Mouse (Mus musculus) hindbrain, embryonic 10.5 days (tissue): Measurements from ENCODE around the gene Pxk. TPM values are rescaled to one million over a fixed set of nuclear protein-coding genes. Genes with fewer than 3 reads are reported as not detected.
A peak's percentile ranks its signal among the peaks of the same experiment; 100 is the strongest.

Source experiments
- DNase-seq: peaks from one replicate; pipeline ENCODE4 v3.0.0-alpha.2; 2017; ENCODE audit warnings: low spot score
- H3K27ac ChIP-seq: fragments of 300-500 bp; sonication (generic); 2 replicates; pipeline ENCODE4 v1.5.1; 2016; ENCODE audit warnings: mild to moderate bottlenecking, moderate library complexity
- H3K27me3 ChIP-seq: fragments of 300-500 bp; sonication (generic); 2 replicates; pipeline ENCODE4 v1.6.1; 2016; ENCODE audit warnings: mild to moderate bottlenecking; ENCODE audit not compliant: poor library complexity, insufficient read depth, severe bottlenecking
- H3K36me3 ChIP-seq: fragments of 300-500 bp; sonication (generic); 2 replicates; pipeline ENCODE4 v1.6.1; 2016; ENCODE audit warnings: mild to moderate bottlenecking, moderate library complexity
- H3K4me1 ChIP-seq: fragments of 300-500 bp; sonication (generic); replicated peaks from 2 replicates; pipeline ENCODE4 v1.6.1; 2016; ENCODE audit warnings: mild to moderate bottlenecking
- H3K4me3 ChIP-seq: fragments of 300-500 bp; sonication (generic); 2 replicates; pipeline ENCODE4 v1.5.1; 2016; ENCODE audit warnings: mild to moderate bottlenecking, moderate library complexity
- H3K9me3 ChIP-seq: fragments of 300-500 bp; sonication (generic); 2 replicates; pipeline ENCODE4 v1.6.1; 2016; ENCODE audit warnings: mild to moderate bottlenecking, moderate library complexity
- WGBS: fragments of 180-500 bp; shearing (Covaris S2); methylation state at CpG from one replicate; pipeline ENCODE4 v1.1.7; 2016; 5-methylcytosine and 5-hydroxymethylcytosine counted together
- polyA plus RNA-seq: library from polyadenylated mRNA; unstranded; fragments of >200 nt; fragmentation: Nextera tagmentation; extraction: Ambion mirVana; gene quantifications from 2 replicates; pipeline ENCODE4 v1.2.1, GENCODE M21; 2016

Pxk gene
- polyA plus RNA-seq, 1 experiment from 2014 or later, result 23.8 TPM

- no peak overlapping the region for H3K27ac ChIP-seq
- H3K36me3 ChIP-seq, result no peaks in the 10 kb centered on the region
- no peaks in the 10 kb centered on the region for H3K9me3 ChIP-seq
- no peak overlapping the region for H3K4me3 ChIP-seq
- H3K4me1 ChIP-seq, result peaks cover 8% of the 10 kb centered on the region
- 81% methylated on average over 3 of the region's 3 CpGs for WGBS
- no peaks in the 10 kb centered on the region for H3K27me3 ChIP-seq
- DNase-seq, result no peak
Measured at GRCm38 (mm10) chr14:8201715-8202114, 103.7 kb downstream of the Pxk start.

GRCm38 (mm10) chr14:8206179-8206910, 108.3 kb downstream of the Pxk start:
- no peak overlapping the region for H3K4me3 ChIP-seq
- H3K27ac ChIP-seq, result peak overlapping the region; percentile 64
- H3K36me3 ChIP-seq, result no peaks in the 10 kb centered on the region
- 56% methylated on average over 9 of the region's 9 CpGs for WGBS
- H3K9me3 ChIP-seq, result no peaks in the 10 kb centered on the region
- H3K27me3 ChIP-seq, result no peaks in the 10 kb centered on the region
- H3K4me1 ChIP-seq, result peaks cover 20% of the 10 kb centered on the region
- DNase-seq, result no peak

- DNase-seq, result peak; percentile 47
- Histone ChIP-seq H3K27me3 (no peaks in the 10 kb centered on the region), H3K4me1 (peaks cover 20% of the 10 kb centered on the region), H3K36me3 (no peaks in the 10 kb centered on the region), H3K4me3 (no peak overlapping the region), H3K27ac (peak overlapping the region; percentile 64; the same call in 1 of the 2 replicates), H3K9me3 (no peaks in the 10 kb centered on the region)
- 14% methylated on average over 5 of the region's 5 CpGs for WGBS
Measured at GRCm38 (mm10) chr14:8207105-8207504, 109.1 kb downstream of the Pxk start.

- no peak for DNase-seq
- Histone ChIP-seq H3K4me1 (peaks cover 20% of the 10 kb centered on the region), H3K27me3 (no peaks in the 10 kb centered on the region), H3K36me3 (no peaks in the 10 kb centered on the region), H3K4me3 (no peak overlapping the region), H3K9me3 (no peaks in the 10 kb centered on the region), H3K27ac (peak overlapping the region; percentile 64; the same call in 1 of the 2 replicates)
- WGBS, result 53% methylated on average over 5 of the region's 5 CpGs
Measured at GRCm38 (mm10) chr14:8207543-8207942, 109.5 kb downstream of the Pxk start.

GRCm38 (mm10) chr14:8208876-8209275, 110.9 kb downstream of the Pxk start:
- Histone ChIP-seq H3K36me3 (no peaks in the 10 kb centered on the region), H3K4me3 (no peak overlapping the region), H3K9me3 (no peaks in the 10 kb centered on the region), H3K4me1 (peaks cover 23% of the 10 kb centered on the region), H3K27me3 (no peaks in the 10 kb centered on the region), H3K27ac (peak overlapping the region; percentile 19; the same call in 1 of the 2 replicates)
- no peak for DNase-seq
- 89% methylated on average over 3 of the region's 3 CpGs for WGBS

- Histone ChIP-seq H3K27ac (no peak overlapping the region), H3K4me1 (peaks cover 27% of the 10 kb centered on the region), H3K27me3 (peaks cover 5% of the 10 kb centered on the region; the same call in 1 of the 2 replicates), H3K4me3 (no peak overlapping the region), H3K9me3 (no peaks in the 10 kb centered on the region), H3K36me3 (no peaks in the 10 kb centered on the region)
- no peak for DNase-seq
- WGBS, result 81% methylated on average over 2 of the region's 2 CpGs
Measured at GRCm38 (mm10) chr14:8209896-8210295, 111.9 kb downstream of the Pxk start.

- WGBS, result 91% methylated on average over 2 of the region's 2 CpGs
- H3K9me3 ChIP-seq, result no peaks in the 10 kb centered on the region
- no peak for DNase-seq
Measured at GRCm38 (mm10) chr14:8212996-8213395, 115.0 kb downstream of the Pxk start.

GRCm38 (mm10) chr14:8213803-8214224, 115.8 kb downstream of the Pxk start, which contains the start of gene Kctd6:
TSS of gene Kctd6 (plus strand) at chr14:8214140.
- H3K27me3 ChIP-seq, result peaks cover 39% of the 10 kb centered on the region
- no peaks in the 10 kb centered on the region for H3K9me3 ChIP-seq
- H3K4me3 ChIP-seq, result peak within 1 kb of the TSS; percentile 70
- H3K36me3 ChIP-seq, result no peaks in the 10 kb centered on the region
- peak; percentile 98 for DNase-seq
- H3K4me1 ChIP-seq, result peaks cover 29% of the 10 kb centered on the region
- peak within 1 kb of the TSS; percentile 94 for H3K27ac ChIP-seq
- 1% methylated on average over 46 of the region's 49 CpGs for whole genome bisulfite sequencing

More at GRCm38 (mm10) chr14:8212996-8213395, 115.0 kb downstream of the Pxk start:
- H3K27ac ChIP-seq, result no peak overlapping the region
- no peaks in the 10 kb centered on the region for H3K36me3 ChIP-seq
- peaks cover 34% of the 10 kb centered on the region for H3K27me3 ChIP-seq
- H3K4me1 ChIP-seq, result peaks cover 21% of the 10 kb centered on the region
- H3K4me3 ChIP-seq, result no peak overlapping the region

Other genes starting within 250 kb of the Pxk start
- gene Gm45521, start 140.9 kb upstream of the Pxk start, polyA plus RNA-seq, result 0.56 and 0.85 TPM in 2 replicates
- gene Dnase1l3, start 103.6 kb upstream of the Pxk start, polyA plus RNA-seq, result 0.07 TPM in 1 of 2 replicates, not detected in the other
- 14.8 and 15.1 TPM in 2 replicates for gene Abhd6, start 95.3 kb upstream of the Pxk start, polyA plus RNA-seq
- gene Rpp14, start 17.8 kb upstream of the Pxk start, polyA plus RNA-seq, result 47.1 and 50.6 TPM in 2 replicates
- gene Pdhb, start 74.8 kb downstream of the Pxk start, polyA plus RNA-seq, result 212 and 213 TPM in 2 replicates
- 3.8 and 4.0 TPM in 2 replicates for gene Kctd6, start 115.9 kb downstream of the Pxk start, polyA plus RNA-seq
- gene Acox2, start 161.1 kb downstream of the Pxk start, polyA plus RNA-seq, result 0.14 TPM in 1 of 2 replicates, not detected in the other
- gene Fam107a, start 219.8 kb downstream of the Pxk start, polyA plus RNA-seq, result 0.24 and 0.78 TPM in 2 replicates